Mouse (Mus musculus): Measurements from ENCODE around the gene Lpp. TPM values are rescaled to one million over a fixed set of nuclear protein-coding genes. Genes with fewer than 3 reads are reported as not detected.

The Lpp gene
- total and polyA plus RNA-seq, 2 experiments from 2014 or later = 7.9 to 15.9 TPM

GRCm38 (mm10) chr16:24425816-24426215 lies 32.5 kb downstream of the Lpp start:
- no peak for TF ChIP-seq CTCF (IDR thresholded peaks at IDR 0.05)
- ATAC-seq (ENCODE audit: low FRiP score) = no peak
- no peak overlapping the region for H3K9ac ChIP-seq (replicated peaks; ENCODE audit: low read length, poor library complexity, severe bottlenecking)
- H3K27me3 ChIP-seq (ENCODE audit: insufficient read depth, low read length) = no peaks in the 10 kb centered on the region; the same call in 1 of the 2 replicates
- H3K9me3 ChIP-seq (ENCODE audit: low read length) = no peaks in the 10 kb centered on the region
- H3K4me1 ChIP-seq (ENCODE audit: insufficient read depth, low read length) = peaks cover 14% of the 10 kb centered on the region; the same call in 1 of the 2 replicates
- H3K4me3 ChIP-seq (ENCODE audit: low read depth, low read length) = no peak overlapping the region
- no peaks in the 10 kb centered on the region for H3K36me3 ChIP-seq (ENCODE audit: insufficient read depth, low read length)
- DNase-seq (ENCODE audit: low spot score) = no peak
- no peak overlapping the region for H3K27ac ChIP-seq (ENCODE audit: low read depth, low read length)
- WGBS = 75% methylated on average over 3 of the region's 3 CpGs
- no peak overlapping the region for H3K4me2 ChIP-seq (ENCODE audit: low read depth, low read length, poor library complexity, severe bottlenecking)

GRCm38 (mm10) chr16:24427606-24428005 lies 34.3 kb downstream of the Lpp start:
- DNase-seq (ENCODE audit: low spot score) = no peak
- ATAC-seq (ENCODE audit: low FRiP score) = no peak
- no peak overlapping the region for H3K4me2 ChIP-seq (ENCODE audit: low read depth, low read length, poor library complexity, severe bottlenecking)
- H3K4me3 ChIP-seq (ENCODE audit: low read depth, low read length) = no peak overlapping the region
- no peaks in the 10 kb centered on the region for H3K36me3 ChIP-seq (ENCODE audit: insufficient read depth, low read length)
- no peak for TF ChIP-seq CTCF (IDR thresholded peaks at IDR 0.05)
- no peaks in the 10 kb centered on the region for H3K9me3 ChIP-seq (ENCODE audit: low read length)
- no peaks in the 10 kb centered on the region; the same call in 1 of the 2 replicates for H3K27me3 ChIP-seq (ENCODE audit: insufficient read depth, low read length)
- H3K9ac ChIP-seq (replicated peaks; ENCODE audit: low read length, poor library complexity, severe bottlenecking) = no peak overlapping the region
- WGBS = 94% methylated on average over 3 of the region's 3 CpGs
- peaks cover 5% of the 10 kb centered on the region; the same call in 1 of the 2 replicates for H3K4me1 ChIP-seq (ENCODE audit: insufficient read depth, low read length)
- H3K27ac ChIP-seq (ENCODE audit: low read depth, low read length) = no peak overlapping the region

- Histone ChIP-seq H3K4me2 (ENCODE audit: low read depth, low read length, poor library complexity, severe bottlenecking) (no peak overlapping the region), H3K9me3 (ENCODE audit: low read length) (no peaks in the 10 kb centered on the region), H3K36me3 (ENCODE audit: insufficient read depth, low read length) (no peaks in the 10 kb centered on the region), H3K27ac (ENCODE audit: low read depth, low read length) (no peak overlapping the region), H3K9ac (replicated peaks; ENCODE audit: low read length, poor library complexity, severe bottlenecking) (no peak overlapping the region), H3K4me3 (ENCODE audit: low read depth, low read length) (no peak overlapping the region), H3K27me3 (ENCODE audit: insufficient read depth, low read length) (no peaks in the 10 kb centered on the region; the same call in 1 of the 2 replicates), H3K4me1 (ENCODE audit: insufficient read depth, low read length) (peaks cover 5% of the 10 kb centered on the region; the same call in 1 of the 2 replicates)
- 88% methylated on average over 4 of the region's 4 CpGs for WGBS
- ATAC-seq (ENCODE audit: low FRiP score) (no peak), DNase-seq (ENCODE audit: low spot score) (no peak)
- TF ChIP-seq CTCF (IDR thresholded peaks at IDR 0.05) = no peak
Observed at GRCm38 (mm10) chr16:24428055-24428454, 34.7 kb downstream of the Lpp start.

GRCm38 (mm10) chr16:24428742-24429141 lies 35.4 kb downstream of the Lpp start:
- no peak overlapping the region for H3K9ac ChIP-seq (replicated peaks; ENCODE audit: low read length, poor library complexity, severe bottlenecking)
- no peak overlapping the region for H3K4me2 ChIP-seq (ENCODE audit: low read depth, low read length, poor library complexity, severe bottlenecking)
- no peak for DNase-seq (ENCODE audit: low spot score)
- H3K27me3 ChIP-seq (ENCODE audit: insufficient read depth, low read length) = no peaks in the 10 kb centered on the region
- no peaks in the 10 kb centered on the region; the same call in 1 of the 2 replicates for H3K4me1 ChIP-seq (ENCODE audit: insufficient read depth, low read length)
- no peak for ATAC-seq (ENCODE audit: low FRiP score)
- no peaks in the 10 kb centered on the region for H3K36me3 ChIP-seq (ENCODE audit: insufficient read depth, low read length)
- no peak for TF ChIP-seq CTCF (IDR thresholded peaks at IDR 0.05)
- no peaks in the 10 kb centered on the region for H3K9me3 ChIP-seq (ENCODE audit: low read length)
- 87% methylated on average over 4 of the region's 4 CpGs for WGBS
- H3K27ac ChIP-seq (ENCODE audit: low read depth, low read length) = no peak overlapping the region
- H3K4me3 ChIP-seq (ENCODE audit: low read depth, low read length) = no peak overlapping the region

GRCm38 (mm10) chr16:24429691-24430090 lies 36.4 kb downstream of the Lpp start:
- no peak for DNase-seq (ENCODE audit: low spot score)
- H3K4me2 ChIP-seq (ENCODE audit: low read depth, low read length, poor library complexity, severe bottlenecking) = no peak overlapping the region
- TF ChIP-seq CTCF (IDR thresholded peaks at IDR 0.05) = no peak

GRCm38 (mm10) chr16:24431808-24432207 lies 38.5 kb downstream of the Lpp start:
- H3K27ac ChIP-seq (ENCODE audit: low read depth, low read length) = no peak overlapping the region
- DNase-seq (ENCODE audit: low spot score) (no peak), ATAC-seq (ENCODE audit: low FRiP score) (no peak)
- TF ChIP-seq CTCF (IDR thresholded peaks at IDR 0.05) = no peak
- no peaks in the 10 kb centered on the region for H3K9me3 ChIP-seq (ENCODE audit: low read length)
- no peak overlapping the region for H3K4me3 ChIP-seq (ENCODE audit: low read depth, low read length)
- no peak overlapping the region for H3K9ac ChIP-seq (replicated peaks; ENCODE audit: low read length, poor library complexity, severe bottlenecking)
- H3K36me3 ChIP-seq (ENCODE audit: insufficient read depth, low read length) = no peaks in the 10 kb centered on the region
- WGBS = 96% methylated on average over 1 of the region's 1 CpGs
- H3K4me1 ChIP-seq (ENCODE audit: insufficient read depth, low read length) = peaks cover 7% of the 10 kb centered on the region; the same call in 1 of the 2 replicates
- no peaks in the 10 kb centered on the region for H3K27me3 ChIP-seq (ENCODE audit: insufficient read depth, low read length)
- H3K4me2 ChIP-seq (ENCODE audit: low read depth, low read length, poor library complexity, severe bottlenecking) = no peak overlapping the region

More at GRCm38 (mm10) chr16:24429691-24430090, 36.4 kb downstream of the Lpp start:
- Histone ChIP-seq H3K27me3 (ENCODE audit: insufficient read depth, low read length) (no peaks in the 10 kb centered on the region), H3K9me3 (ENCODE audit: low read length) (no peaks in the 10 kb centered on the region), H3K27ac (ENCODE audit: low read depth, low read length) (no peak overlapping the region), H3K9ac (replicated peaks; ENCODE audit: low read length, poor library complexity, severe bottlenecking) (no peak overlapping the region), H3K4me3 (ENCODE audit: low read depth, low read length) (no peak overlapping the region), H3K4me1 (ENCODE audit: insufficient read depth, low read length) (peaks cover 6% of the 10 kb centered on the region; the same call in 1 of the 2 replicates), H3K36me3 (ENCODE audit: insufficient read depth, low read length) (no peaks in the 10 kb centered on the region)
- WGBS = 72% methylated on average over 5 of the region's 5 CpGs
- ATAC-seq (ENCODE audit: low FRiP score) = no peak
